Mouse (Mus musculus) hematopoietic stem cell, adult 5-6 weeks (primary cell): ENCODE measurements around the gene Zbtb7a. TPM values are rescaled to one million over a fixed set of nuclear protein-coding genes. Genes with fewer than 3 reads are reported as not detected.

Experiments used
- ATAC-seq, 2 experiments: fragments of 125-278 bp in 1 of 2; replicated peaks in 1 of 2; 2 replicates each; pipeline ENCODE4 v1.8.0; 2016 to 2017; ENCODE audit warnings: inconsistent platforms in 2 of 2, mild to moderate bottlenecking in 2 of 2, moderate number of reproducible peaks in 2 of 2, low read depth in 1 of 2, moderate TSS enrichment in 1 of 2; ENCODE audit not compliant: low FRiP score in 2 of 2, poor library complexity in 2 of 2, severe bottlenecking in 2 of 2, insufficient read depth in 1 of 2, low TSS enrichment in 1 of 2
- total RNA-seq: library from RNA; stranded (forward); fragments of 172-1452, 232-1000 nt; gene quantifications from 2 replicates; pipeline ENCODE4 v1.2.3, GENCODE M21; 2017

The Zbtb7a gene
- total RNA-seq, 1 experiment from 2014 or later, result 13.0 TPM

- ATAC-seq, result peak; percentile 76 to 86
Observed at GRCm38 (mm10) chr10:81137252-81138130, 2.5 kb downstream of the Zbtb7a start.

GRCm38 (mm10) chr10:81138131-81138782 lies 3.2 kb downstream of the Zbtb7a start:
- peak; percentile 2 to 20; a peak in 2 of 4 replicates for ATAC-seq

- no peak for ATAC-seq
Observed at GRCm38 (mm10) chr10:81138821-81139528, 4.0 kb downstream of the Zbtb7a start.

GRCm38 (mm10) chr10:81139529-81139846 lies 4.5 kb downstream of the Zbtb7a start:
- no peak for ATAC-seq

- no peak for ATAC-seq
Observed at GRCm38 (mm10) chr10:81140005-81140404, 5.0 kb downstream of the Zbtb7a start.

- ATAC-seq, result no peak
Observed at GRCm38 (mm10) chr10:81140717-81141454, 5.9 kb downstream of the Zbtb7a start.

GRCm38 (mm10) chr10:81141455-81142210 lies 6.6 kb downstream of the Zbtb7a start:
- ATAC-seq, result no peak

GRCm38 (mm10) chr10:81142551-81142981 lies 7.5 kb downstream of the Zbtb7a start:
- ATAC-seq, result no peak

GRCm38 (mm10) chr10:81143157-81143633 lies 8.2 kb downstream of the Zbtb7a start:
- no peak for ATAC-seq

GRCm38 (mm10) chr10:81143845-81144437 lies 8.9 kb downstream of the Zbtb7a start:
- no peak for ATAC-seq

- ATAC-seq, result no peak
Observed at GRCm38 (mm10) chr10:81144667-81145066, 9.6 kb downstream of the Zbtb7a start.

GRCm38 (mm10) chr10:81145307-81145706 lies 10.3 kb downstream of the Zbtb7a start:
- ATAC-seq, result no peak

GRCm38 (mm10) chr10:81145778-81146177 lies 10.8 kb downstream of the Zbtb7a start:
- ATAC-seq, result no peak

GRCm38 (mm10) chr10:81146296-81146695 lies 11.3 kb downstream of the Zbtb7a start:
- no peak for ATAC-seq

- ATAC-seq, result no peak
Observed at GRCm38 (mm10) chr10:81151261-81151660, 16.2 kb downstream of the Zbtb7a start.

GRCm38 (mm10) chr10:81152609-81153008 lies 17.6 kb downstream of the Zbtb7a start:
- ATAC-seq, result no peak
